In the genomic region with DNA sequence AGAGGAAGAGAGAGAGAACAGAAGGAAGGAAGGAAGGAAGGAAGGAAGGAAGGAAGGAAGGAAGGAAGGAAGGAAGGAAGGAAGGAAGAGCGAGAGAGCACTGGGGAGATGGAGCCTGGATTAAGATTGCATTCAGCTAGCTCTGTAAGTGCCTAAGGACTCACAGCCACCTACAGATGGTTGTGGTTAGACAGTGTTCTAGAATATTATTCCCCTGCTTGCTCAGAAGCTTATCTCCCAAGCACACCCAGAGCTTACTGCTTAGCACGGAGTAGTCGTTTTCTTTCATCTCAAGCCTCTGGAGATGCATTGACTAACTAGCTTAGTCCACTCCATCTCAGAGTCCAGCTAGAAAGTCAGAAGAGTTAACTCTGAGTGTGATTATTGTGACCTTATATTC, we compare ENCODE assay signal across 12 mouse cellular contexts.
"Had no signal": no experiment of that assay in that cellular context is flagged by ENCODE, and none has a peak within 500 bp of the region (broad histone marks: within the 10 kb centered on the region; RNA-seq: fewer than 3 reads in every experiment).

No protein-coding gene starts in this region.

- H3K36me3 ChIP-seq: kidney, embryonic 15.5 days; limb, embryonic 15.5 days had no signal

- H3K4me2 ChIP-seq: kidney, embryonic 15.5 days; limb, embryonic 15.5 days; midbrain, embryonic 12.5 days; stomach, embryonic 15.5 days had no signal

- H3K4me3 ChIP-seq: kidney, embryonic 15.5 days; limb, embryonic 15.5 days; midbrain, embryonic 12.5 days; stomach, embryonic 15.5 days had no signal

- DNase-seq: kidney, adult 18-20 months; kidney, postnatal 25 days; lung, adult 2 months; lung, postnatal 36 days; right cerebral cortex, postnatal 14 days; thymus, adult 2 months; thymus, postnatal 36 days had no signal

- H3K27ac ChIP-seq: kidney, embryonic 15.5 days; limb, embryonic 15.5 days; midbrain, embryonic 12.5 days; stomach, embryonic 15.5 days had no signal

- H3K27me3 ChIP-seq: kidney, embryonic 15.5 days; limb, embryonic 15.5 days; midbrain, embryonic 12.5 days; stomach, embryonic 15.5 days had no signal

- H3K9ac ChIP-seq: kidney, embryonic 15.5 days; limb, embryonic 15.5 days; midbrain, embryonic 12.5 days; stomach, embryonic 15.5 days had no signal

- ATAC-seq: lung, postnatal 0 days had no signal

- H3K4me1 ChIP-seq: kidney, embryonic 15.5 days; limb, embryonic 15.5 days; midbrain, embryonic 12.5 days; stomach, embryonic 15.5 days had no signal

- H3K9me3 ChIP-seq: kidney, embryonic 15.5 days; limb, embryonic 15.5 days; midbrain, embryonic 12.5 days; stomach, embryonic 15.5 days had no signal
